In genomic region chr10:85496981-85497380, GRCm38 (mm10) we compare ENCODE assay signal across 27 mouse cellular contexts.
DNase-seq lines count a peak whose midpoint lies in the region; ATAC-seq lines count a peak whose summit lies in the region.
"Had no signal": no experiment of that assay in that cellular context is flagged by ENCODE, and none has a peak within 500 bp of the region (broad histone marks: within the 10 kb centered on the region; RNA-seq: fewer than 3 reads in every experiment).

No protein-coding gene starts in this region.

- no peaks in the 10 kb centered on the region for H3K9me3 ChIP-seq in kidney, embryonic 16.5 days (ENCODE audit: low read length)
- H3K9me3 ChIP-seq in limb, embryonic 12.5 days = no peaks in the 10 kb centered on the region
- H3K9me3 ChIP-seq in hindbrain, embryonic 12.5 days (replicated peaks) = no peaks in the 10 kb centered on the region
- H3K9me3 ChIP-seq: embryonic facial prominence, embryonic 13.5 days; forebrain, embryonic 10.5 days; forebrain, embryonic 13.5 days; hindbrain, embryonic 13.5 days; intestine, embryonic 15.5 days had no signal

- H3K4me1 ChIP-seq in kidney, embryonic 16.5 days (ENCODE audit: insufficient read depth, low read length) = peaks cover 12% of the 10 kb centered on the region
- H3K4me1 ChIP-seq in limb, embryonic 12.5 days (replicated peaks) = peaks cover 47% of the 10 kb centered on the region
- H3K4me1 ChIP-seq in hindbrain, embryonic 12.5 days = peaks cover under 1% of the 10 kb centered on the region
- H3K4me1 ChIP-seq: intestine, embryonic 15.5 days had no signal

- H3K27me3 ChIP-seq in kidney, embryonic 16.5 days (ENCODE audit: insufficient read depth, low read length) = no peaks in the 10 kb centered on the region
- H3K27me3 ChIP-seq in limb, embryonic 12.5 days = peaks cover 3% of the 10 kb centered on the region; the same call in 1 of the 2 replicates
- H3K27me3 ChIP-seq in hindbrain, embryonic 12.5 days = 0 out of 2 replicates have a peak, but pooled peaks cover 4% of the 10 kb centered on the region
- H3K27me3 ChIP-seq: embryonic facial prominence, embryonic 13.5 days; forebrain, embryonic 13.5 days; hindbrain, embryonic 13.5 days; intestine, embryonic 15.5 days had no signal

- 31% methylated on average over 2 of the region's 2 CpGs for WGBS in kidney, embryonic 16.5 days
- WGBS in limb, embryonic 12.5 days = 19% methylated on average over 2 of the region's 2 CpGs
- 60% methylated on average over 2 of the region's 2 CpGs for WGBS in hindbrain, embryonic 12.5 days

- no peak for DNase-seq in kidney, adult 8-10 months
- DNase-seq in gonadal fat pad, adult 2 months (ENCODE audit: low read depth) = peak; percentile 41
- no peak for DNase-seq in gastrocnemius, adult 18-20 months (ENCODE audit: low spot score)
- no peak for DNase-seq in lung, adult 18-20 months
- DNase-seq: adrenal gland, adult 8-10 months; adrenal gland, postnatal 25 days; cerebellum, adult 11-12 months; cerebellum, adult 8-10 months; cerebellum, postnatal 10 days; cerebellum, postnatal 36 days; gastrocnemius, adult 2 months; gastrocnemius, postnatal 14 days; heart, adult 2 months had no signal

- ATAC-seq in kidney, embryonic 16.5 days (ENCODE audit: low FRiP score, low TSS enrichment) = no peak
- ATAC-seq in limb, embryonic 12.5 days (ENCODE audit: insufficient number of reproducible peaks, insufficient read depth, low FRiP score, low TSS enrichment, low read depth) = no peak
- no peak for ATAC-seq in hindbrain, embryonic 12.5 days (ENCODE audit: low FRiP score)
- ATAC-seq: activated CD4-positive, CD25-positive, alpha-beta regulatory T cell, adult 4 months; CD4-positive, CD25-positive, alpha-beta regulatory T cell, adult 4 months; forebrain, embryonic 13.5 days; forebrain, embryonic 16.5 days; hindbrain, embryonic 16.5 days; intestine, embryonic 15.5 days had no signal

- H3K9ac ChIP-seq in kidney, embryonic 16.5 days (replicated peaks; ENCODE audit: low read length) = no peak overlapping the region
- H3K9ac ChIP-seq in limb, embryonic 12.5 days (replicated peaks) = no peak overlapping the region
- H3K9ac ChIP-seq in hindbrain, embryonic 12.5 days = no peak overlapping the region
- H3K9ac ChIP-seq: embryonic facial prominence, embryonic 13.5 days; forebrain, embryonic 13.5 days; hindbrain, embryonic 13.5 days; intestine, embryonic 15.5 days had no signal

- H3K4me2 ChIP-seq in kidney, embryonic 16.5 days (replicated peaks; ENCODE audit: low read depth, low read length) = no peak overlapping the region
- no peak overlapping the region for H3K4me2 ChIP-seq in limb, embryonic 12.5 days
- H3K4me2 ChIP-seq in hindbrain, embryonic 12.5 days (replicated peaks) = no peak overlapping the region
- H3K4me2 ChIP-seq: embryonic facial prominence, embryonic 13.5 days; forebrain, embryonic 13.5 days; heart, embryonic 11.5 days; hindbrain, embryonic 13.5 days; intestine, embryonic 15.5 days had no signal

- H3K4me3 ChIP-seq in kidney, embryonic 16.5 days (ENCODE audit: low read length) = no peak overlapping the region
- H3K4me3 ChIP-seq in limb, embryonic 12.5 days (replicated peaks) = no peak overlapping the region
- no peak overlapping the region for H3K4me3 ChIP-seq in hindbrain, embryonic 12.5 days
- H3K4me3 ChIP-seq: embryonic facial prominence, embryonic 13.5 days; erythroblast, embryonic 14.5 days; forebrain, embryonic 10.5 days; forebrain, embryonic 13.5 days; gastrocnemius, adult 2 months; heart, adult 2 months; hindbrain, embryonic 13.5 days; intestine, embryonic 15.5 days had no signal

- H3K36me3 ChIP-seq in kidney, embryonic 16.5 days (ENCODE audit: insufficient read depth, low read length) = no peaks in the 10 kb centered on the region
- no peaks in the 10 kb centered on the region for H3K36me3 ChIP-seq in limb, embryonic 12.5 days
- no peaks in the 10 kb centered on the region for H3K36me3 ChIP-seq in hindbrain, embryonic 12.5 days
- H3K36me3 ChIP-seq: embryonic facial prominence, embryonic 13.5 days; forebrain, embryonic 10.5 days; hindbrain, embryonic 13.5 days; intestine, embryonic 15.5 days had no signal

- H3K27ac ChIP-seq in kidney, embryonic 16.5 days (ENCODE audit: low read length) = peak overlapping the region; percentile 17; the same call in 1 of the 2 replicates
- H3K27ac ChIP-seq in limb, embryonic 12.5 days = peak overlapping the region; percentile 62; the same call in 1 of the 2 replicates
- H3K27ac ChIP-seq in hindbrain, embryonic 12.5 days = no peak overlapping the region
- H3K27ac ChIP-seq: embryonic facial prominence, embryonic 13.5 days; forebrain, embryonic 10.5 days; forebrain, embryonic 13.5 days; gastrocnemius, adult 2 months; heart, adult 2 months; intestine, embryonic 15.5 days had no signal
